Mouse (Mus musculus) intestine, embryonic 16.5 days (tissue): ENCODE data around the gene Hnrnpdl. TPM values are rescaled to one million over a fixed set of nuclear protein-coding genes. Genes with fewer than 3 reads are reported as not detected.

ENCODE experiments used
- ATAC-seq: fragments of 200-750 bp; cut with Nextera tagmentation; 2 replicates; pipeline ENCODE4 v1.8.0; 2017; ENCODE audit warnings: moderate TSS enrichment, moderate library complexity
- H3K27ac ChIP-seq: fragments of 300-500 bp; sonication (generic); 2 replicates; pipeline ENCODE4 v1.5.1; 2014; ENCODE audit warnings: mild to moderate bottlenecking, low read length
- H3K27me3 ChIP-seq: fragments of 300-500 bp; sonication (generic); replicated peaks from 2 replicates; pipeline ENCODE4 v1.6.1; 2014; ENCODE audit warnings: low read length, control low read depth, mixed read lengths; ENCODE audit not compliant: control insufficient read depth, insufficient read depth
- H3K36me3 ChIP-seq: fragments of 300-500 bp; sonication (generic); 2 replicates; pipeline ENCODE4 v1.6.1; 2014; ENCODE audit warnings: low read length, control low read depth; ENCODE audit not compliant: control insufficient read depth, insufficient read depth
- H3K4me1 ChIP-seq: fragments of 300-500 bp; sonication (generic); 2 replicates; pipeline ENCODE4 v1.6.1; 2014; ENCODE audit warnings: low read length, control low read depth, mixed read lengths; ENCODE audit not compliant: control insufficient read depth, insufficient read depth
- H3K4me2 ChIP-seq: fragments of 300-500 bp; sonication (generic); 2 replicates; pipeline ENCODE4 v1.6.1; 2014; ENCODE audit warnings: low read depth, low read length, control low read depth
- H3K4me3 ChIP-seq: fragments of 300-500 bp; sonication (generic); 2 replicates; pipeline ENCODE4 v1.5.1; 2014; ENCODE audit warnings: mild to moderate bottlenecking, low read length
- H3K9ac ChIP-seq: fragments of 300-500 bp; sonication (generic); 2 replicates; pipeline ENCODE4 v1.6.1; 2014; ENCODE audit warnings: low read depth, low read length
- H3K9me3 ChIP-seq: fragments of 300-500 bp; sonication (generic); 2 replicates; pipeline ENCODE4 v1.6.1; 2016; ENCODE audit warnings: low read length, control low read depth; ENCODE audit not compliant: control insufficient read depth
- WGBS: fragments of 180-500 bp; shearing (Covaris S2); extraction: QIAGEN DNeasy Blood & Tissue Kit; methylation state at CpG from one replicate; pipeline ENCODE4 v1.1.7; 2014; 5-methylcytosine and 5-hydroxymethylcytosine counted together
- polyA plus RNA-seq: library from polyadenylated mRNA; unstranded; fragments of >200 nt; fragmentation: Nextera tagmentation; extraction: Ambion mirVana; gene quantifications from 2 replicates; pipeline ENCODE4 v1.2.1, GENCODE M21; 2015

The Hnrnpdl gene
- polyA plus RNA-seq, 1 experiment from 2014 or later, result 102 TPM

DNA sequence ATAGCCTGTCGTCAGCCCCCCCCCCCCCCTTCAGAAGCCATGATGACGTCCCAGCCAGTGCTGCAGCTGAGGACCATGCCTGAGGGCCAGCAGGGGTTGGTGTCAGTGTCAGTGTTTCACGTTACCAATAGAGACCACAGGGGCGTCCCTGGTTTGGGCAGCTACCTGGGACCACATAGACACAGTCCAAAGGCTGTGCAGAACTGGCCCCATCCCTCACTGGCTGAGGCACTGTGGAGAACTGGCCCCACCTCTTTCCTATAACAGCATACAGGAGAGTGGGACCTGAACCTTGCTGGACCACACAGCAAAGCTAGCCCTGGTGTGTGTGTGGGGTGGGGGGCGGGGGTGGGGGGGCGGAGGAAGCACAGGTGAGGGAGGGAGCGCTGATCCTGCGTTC is 39.0 kb downstream of the Hnrnpdl start:
- no peak overlapping the region for H3K9ac ChIP-seq
- H3K9me3 ChIP-seq, result peaks cover 2% of the 10 kb centered on the region; the same call in 1 of the 2 replicates
- no peak overlapping the region for H3K27ac ChIP-seq
- no peaks in the 10 kb centered on the region for H3K36me3 ChIP-seq
- ATAC-seq, result 0 out of 2 replicates have a peak, but pooled peaks have one; percentile 16
- WGBS, result 47% methylated on average over 8 of the region's 8 CpGs
- H3K4me1 ChIP-seq, result peaks cover 5% of the 10 kb centered on the region; the same call in 1 of the 2 replicates
- H3K4me2 ChIP-seq, result no peak overlapping the region
- no peaks in the 10 kb centered on the region for H3K27me3 ChIP-seq
- H3K4me3 ChIP-seq, result no peak overlapping the region

DNA sequence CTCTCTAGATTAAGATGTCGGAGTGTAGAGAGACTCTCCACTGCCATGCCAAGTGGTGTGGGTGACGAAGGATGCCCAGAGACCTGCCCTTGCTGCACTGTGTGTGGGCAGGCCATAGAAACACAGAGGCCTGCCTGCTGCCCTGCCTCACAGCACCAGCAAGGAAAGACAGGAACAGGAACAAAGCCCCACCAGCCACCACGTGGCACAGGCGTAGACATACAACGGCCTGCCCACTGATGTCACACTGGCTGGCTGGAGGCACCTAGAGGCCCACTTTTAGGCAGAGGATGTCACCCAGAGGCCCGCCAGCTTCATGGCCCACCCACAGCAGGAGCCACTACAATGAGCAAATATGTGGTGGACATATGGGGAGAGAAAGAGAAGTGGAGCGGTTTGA is 39.4 kb downstream of the Hnrnpdl start:
- H3K27me3 ChIP-seq, result no peaks in the 10 kb centered on the region
- no peak overlapping the region for H3K27ac ChIP-seq
- peaks cover 5% of the 10 kb centered on the region; the same call in 1 of the 2 replicates for H3K4me1 ChIP-seq
- H3K9me3 ChIP-seq, result peaks cover 2% of the 10 kb centered on the region; the same call in 1 of the 2 replicates
- ATAC-seq, result no peak
- no peak overlapping the region for H3K4me3 ChIP-seq
- no peaks in the 10 kb centered on the region for H3K36me3 ChIP-seq
- no peak overlapping the region for H3K4me2 ChIP-seq
- WGBS, result 73% methylated on average over 7 of the region's 7 CpGs
- no peak overlapping the region for H3K9ac ChIP-seq

DNA sequence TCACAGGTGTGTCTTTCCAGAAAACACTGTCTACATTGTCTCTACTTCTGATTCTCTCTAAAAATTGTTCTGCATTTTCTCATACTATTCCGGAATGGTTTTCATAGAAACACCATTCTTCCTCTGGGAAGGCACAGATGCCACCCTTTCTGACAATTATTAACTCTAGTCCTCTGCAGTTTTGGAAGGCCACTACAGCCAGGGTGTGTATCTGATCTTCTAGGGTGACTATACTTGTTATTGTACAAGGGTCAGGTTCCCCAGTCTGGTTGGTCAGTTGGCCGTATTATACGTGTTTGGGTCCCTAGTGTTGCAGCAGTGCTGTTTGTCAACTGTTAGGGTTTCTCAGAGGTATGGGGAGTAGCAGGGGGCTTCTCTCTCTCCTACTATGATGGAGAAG is 44.8 kb downstream of the Hnrnpdl start:
- H3K27me3 ChIP-seq, result no peaks in the 10 kb centered on the region
- H3K4me1 ChIP-seq, result 0 out of 2 replicates have a peak, but pooled peaks cover 2% of the 10 kb centered on the region
- H3K4me2 ChIP-seq, result no peak overlapping the region
- H3K4me3 ChIP-seq, result no peak overlapping the region
- WGBS, result 70% methylated on average over 3 of the region's 3 CpGs
- H3K9me3 ChIP-seq, result peaks cover 2% of the 10 kb centered on the region; the same call in 1 of the 2 replicates
- H3K36me3 ChIP-seq, result no peaks in the 10 kb centered on the region
- peak; percentile 58 for ATAC-seq
- no peak overlapping the region for H3K27ac ChIP-seq
- no peak overlapping the region for H3K9ac ChIP-seq

DNA sequence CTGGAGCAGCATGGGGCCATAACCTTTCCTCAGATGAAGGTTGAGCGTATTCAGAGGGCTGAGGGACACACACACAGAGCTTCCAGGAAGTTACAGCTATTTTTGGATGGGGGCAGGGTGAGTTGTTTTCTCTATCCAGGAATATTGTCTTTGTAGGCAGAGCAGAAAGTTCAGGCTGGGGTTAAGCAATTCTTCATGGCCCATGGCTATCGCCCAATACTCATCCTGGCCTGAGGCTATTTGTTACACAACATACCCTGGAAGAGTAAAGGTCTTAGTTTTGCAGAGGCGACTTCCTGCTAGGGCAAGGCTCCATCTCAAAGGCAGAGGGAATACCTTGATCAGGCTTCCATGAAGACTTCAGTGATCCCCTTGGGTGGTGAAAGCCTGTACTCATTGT is 45.3 kb downstream of the Hnrnpdl start:
- 62% methylated on average over 3 of the region's 3 CpGs for WGBS
- H3K27ac ChIP-seq, result peak overlapping the region; percentile 31; the same call in 1 of the 2 replicates
- peak; percentile 91 for ATAC-seq

More for the DNA sequence above, 45.3 kb downstream of the Hnrnpdl start:
- Histone ChIP-seq H3K4me2 (no peak overlapping the region), H3K36me3 (no peaks in the 10 kb centered on the region), H3K9ac (no peak overlapping the region), H3K4me3 (no peak overlapping the region), H3K9me3 (peaks cover 2% of the 10 kb centered on the region; the same call in 1 of the 2 replicates), H3K27me3 (no peaks in the 10 kb centered on the region), H3K4me1 (0 out of 2 replicates have a peak, but pooled peaks cover 2% of the 10 kb centered on the region)

Other genes starting within 250 kb of the Hnrnpdl start
- 0.28 TPM in 1 of 2 replicates, not detected in the other for gene Vamp9, start 133.4 kb downstream of the Hnrnpdl start, polyA plus RNA-seq
- gene Hnrnpd, start 60.7 kb downstream of the Hnrnpdl start, polyA plus RNA-seq, result 32.8 and 37.0 TPM in 2 replicates
- gene 4930524J08Rik, start 60.6 kb downstream of the Hnrnpdl start, polyA plus RNA-seq, result 0.89 and 1.0 TPM in 2 replicates
- gene Enoph1, start 321 bp upstream of the Hnrnpdl start, polyA plus RNA-seq, result 49.2 and 53.7 TPM in 2 replicates
- 1.5 and 1.7 TPM in 2 replicates for gene Tmem150c, start 120.1 kb upstream of the Hnrnpdl start, polyA plus RNA-seq